Mouse (Mus musculus) embryonic stem cell, embryonic (primary cell): ENCODE results near the gene Shisa2.

Experiments used
- CTCF ChIA-PET, 4 experiments: fragments of 300-600 bp in 2 of 4; fragments of 350-600 bp in 2 of 4; sonication (Branson Sonifier 250); formaldehyde crosslinking; loops; one replicate each; lab custom pipeline; 2022; ENCODE audit warnings: inconsistent platforms in 2 of 4; lab: Charles Lee
- POLR2A ChIA-PET, 4 experiments: fragments of 300-600 bp in 2 of 4; fragments of 350-600 bp in 2 of 4; sonication (Branson Sonifier 250); formaldehyde crosslinking; loops; one replicate each; lab custom pipeline; 2022; ENCODE audit warnings: antibody characterized with exemption in 4 of 4, inconsistent platforms in 1 of 4; lab: Charles Lee

The Shisa2 gene

GRCm38 (mm10) chr14:59649337-59649736, 24.2 kb downstream of the Shisa2 start:
- ChIA-PET POLR2A (no interaction called here), CTCF (no interaction called here)

GRCm38 (mm10) chr14:59656591-59656990, 31.5 kb downstream of the Shisa2 start:
- CTCF ChIA-PET = no interaction called here
- POLR2A ChIA-PET = no interaction called here

GRCm38 (mm10) chr14:59657098-59657497, 32.0 kb downstream of the Shisa2 start:
- ChIA-PET POLR2A (interaction anchor here in 2 of 4 experiments (0.7 to 2.0 kb wide), 2 partner anchors 9 to 12 kb away, joined by 3 to 6 read pairs; no protein-coding TSS in a partner anchor), CTCF (no interaction called here)

GRCm38 (mm10) chr14:59672893-59673515, 47.9 kb downstream of the Shisa2 start:
- POLR2A ChIA-PET = no interaction called here
- CTCF ChIA-PET = interaction anchor here in 1 of 4 experiments (0.6 kb wide), 1 partner anchor 60 kb away, joined by 3 read pairs; no protein-coding TSS in a partner anchor

GRCm38 (mm10) chr14:59674556-59674955, 49.4 kb downstream of the Shisa2 start:
- POLR2A ChIA-PET = no interaction called here
- CTCF ChIA-PET = no interaction called here

- CTCF ChIA-PET = no interaction called here
- POLR2A ChIA-PET = no interaction called here
Measured at GRCm38 (mm10) chr14:59675330-59675729, 50.2 kb downstream of the Shisa2 start.

- CTCF ChIA-PET = interaction anchor here in 1 of 4 experiments (0.6 kb wide), 1 partner anchor 163 kb away, joined by 4 read pairs; no protein-coding TSS in a partner anchor
- POLR2A ChIA-PET = interaction anchor here in 1 of 4 experiments (0.7 kb wide), 1 partner anchor 106 kb away, joined by 6 read pairs; no protein-coding TSS in a partner anchor
Measured at GRCm38 (mm10) chr14:59677598-59678003, 52.5 kb downstream of the Shisa2 start.
